Mouse (Mus musculus): ENCODE results near the gene Lmo2.
"Not testable (repeated sequence)": the region's sequence is repeated elsewhere in the genome, so short reads cannot be mapped to it uniquely, and the experiment has no call there.

Gene Lmo2

GRCm38 (mm10) chr2:103983146-103983545 lies 25.4 kb downstream of the Lmo2 start:
- DNase-seq, result no peak

GRCm38 (mm10) chr2:103987595-103987994 lies 29.8 kb downstream of the Lmo2 start:
- not testable (repeated sequence) for DNase-seq

DNA sequence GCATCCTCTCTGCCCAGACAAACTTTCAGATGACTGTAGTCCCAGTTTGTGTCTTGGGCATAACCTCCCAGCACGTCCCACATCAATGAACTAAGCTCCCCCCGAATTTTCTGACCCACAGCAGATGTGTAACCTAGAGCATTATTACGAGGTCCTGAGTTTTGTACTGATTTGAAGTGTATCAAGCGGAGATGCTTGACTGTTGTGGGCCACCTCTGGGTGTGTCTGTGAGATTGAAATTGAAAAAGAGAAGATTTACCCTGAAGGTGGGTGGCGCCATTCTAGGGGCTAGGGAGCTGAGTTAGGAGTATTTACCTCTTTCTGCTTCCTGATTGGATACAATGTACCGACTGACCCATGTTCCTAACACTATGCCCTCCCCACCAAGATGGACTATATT lies 31.9 kb downstream of the Lmo2 start:
- DNase-seq, result no peak

DNA sequence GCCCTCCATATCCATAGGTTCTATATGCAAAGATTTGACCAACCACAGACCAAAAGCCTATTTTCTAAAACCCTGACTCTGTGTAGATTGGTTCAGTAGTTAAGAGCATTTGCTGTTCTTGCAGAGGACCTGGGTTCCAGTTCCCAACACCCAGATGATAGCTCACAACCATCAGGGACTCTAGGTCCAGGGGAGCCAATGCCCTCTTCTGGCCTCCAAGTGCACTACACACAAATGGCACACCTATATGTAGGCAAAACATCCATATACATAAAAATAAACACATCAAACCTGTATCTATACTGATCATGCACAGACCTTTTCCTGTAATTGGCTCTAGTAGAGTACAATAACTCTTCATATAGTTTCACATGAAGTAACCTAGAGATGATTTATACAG lies 33.5 kb downstream of the Lmo2 start:
- no peak for DNase-seq

- DNase-seq, result no peak
Observed at GRCm38 (mm10) chr2:103992162-103992561, 34.4 kb downstream of the Lmo2 start.

DNA sequence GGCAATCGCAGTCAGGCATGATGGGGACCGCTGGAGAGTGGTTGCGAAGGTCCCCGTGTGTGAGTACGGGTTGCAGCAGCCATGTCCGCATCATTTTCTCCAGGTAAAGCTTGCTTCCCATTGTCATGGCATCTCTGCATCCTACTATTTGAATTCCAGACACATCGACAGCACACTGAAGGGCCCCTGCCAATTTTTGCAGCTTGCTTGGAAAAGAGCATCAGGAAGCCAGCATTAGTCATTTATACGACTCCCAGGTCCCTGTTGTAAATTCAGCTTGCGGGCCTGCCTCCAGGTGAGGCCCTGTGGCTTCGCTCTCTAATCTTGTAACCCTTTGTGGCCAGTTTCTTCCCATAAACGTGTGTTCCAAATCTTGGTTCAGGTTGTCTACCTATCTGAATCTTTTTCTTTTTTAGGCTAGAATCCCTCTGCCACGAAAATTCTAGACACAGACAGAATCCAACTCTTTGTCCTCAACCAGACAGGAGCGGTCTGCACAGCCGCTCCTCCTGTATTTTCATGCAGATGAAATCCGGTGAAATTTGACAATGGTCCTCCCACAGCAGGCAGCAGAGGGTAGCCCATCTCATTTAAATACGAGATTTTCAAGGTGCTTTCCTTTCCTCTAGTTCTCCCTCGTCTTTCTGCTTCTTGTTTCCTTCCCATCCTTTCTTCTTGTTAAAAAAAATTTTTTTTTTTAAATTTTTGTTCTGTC lies 35.0 kb downstream of the Lmo2 start:
- no peak for DNase-seq

DNA sequence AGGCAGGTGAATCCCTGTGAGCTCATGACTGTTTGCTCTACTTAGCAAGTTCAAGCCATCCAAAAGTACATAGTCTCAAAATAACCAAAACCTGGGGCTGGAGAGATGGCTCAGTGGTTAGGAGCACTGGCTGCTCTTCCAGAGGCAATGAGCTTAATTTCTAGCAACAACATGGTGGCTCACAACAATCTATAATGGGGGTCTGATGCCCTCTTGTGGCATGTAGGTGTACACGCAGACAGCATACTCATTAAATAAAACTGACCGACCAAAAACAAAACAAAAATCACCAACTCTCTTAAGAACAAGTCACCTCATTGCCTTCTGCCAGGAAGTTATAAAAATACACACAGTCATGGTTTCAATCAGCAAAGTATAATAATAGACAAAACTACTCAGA lies 43.3 kb downstream of the Lmo2 start:
- no peak for DNase-seq

- DNase-seq, result no peak
Observed at GRCm38 (mm10) chr2:104001861-104002260, 44.1 kb downstream of the Lmo2 start.

- peak; percentile 80 for DNase-seq
Observed at GRCm38 (mm10) chr2:104002711-104003413, 45.1 kb downstream of the Lmo2 start.

DNA sequence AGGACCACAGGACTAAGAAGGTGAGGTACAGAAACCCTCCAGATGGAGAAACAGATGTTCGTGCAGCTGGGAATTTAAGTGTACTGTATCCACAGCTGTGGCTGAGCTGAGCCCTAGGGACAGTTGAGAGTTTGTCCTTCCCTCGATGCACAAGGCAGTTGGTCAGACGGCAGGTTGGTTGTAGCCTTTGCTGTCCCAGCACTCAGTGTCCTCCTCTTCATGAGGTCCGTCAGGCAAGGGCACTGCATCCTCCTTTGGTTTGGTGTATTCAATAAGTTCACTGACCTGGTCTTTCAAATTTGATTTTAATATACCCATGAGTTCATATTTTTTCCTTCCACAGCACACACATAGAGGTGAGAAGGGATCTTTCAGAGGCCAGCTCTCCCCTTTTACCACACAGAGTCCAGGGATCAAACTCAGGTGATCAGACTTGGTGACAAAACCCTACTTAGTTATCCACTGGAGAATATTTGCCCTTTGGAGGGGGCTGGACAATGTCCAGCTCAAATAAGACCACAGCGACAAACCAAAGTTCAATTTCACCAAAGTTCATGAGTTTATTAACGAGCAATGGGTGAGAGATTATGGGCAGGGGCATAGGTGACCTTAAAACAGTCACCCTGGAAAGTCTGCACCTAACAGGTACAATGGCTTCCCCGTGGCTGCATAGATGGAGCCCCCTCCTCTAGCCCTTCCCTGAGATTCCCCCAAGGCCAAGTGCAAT lies 50.2 kb downstream of the Lmo2 start:
- DNase-seq, result no peak

DNA sequence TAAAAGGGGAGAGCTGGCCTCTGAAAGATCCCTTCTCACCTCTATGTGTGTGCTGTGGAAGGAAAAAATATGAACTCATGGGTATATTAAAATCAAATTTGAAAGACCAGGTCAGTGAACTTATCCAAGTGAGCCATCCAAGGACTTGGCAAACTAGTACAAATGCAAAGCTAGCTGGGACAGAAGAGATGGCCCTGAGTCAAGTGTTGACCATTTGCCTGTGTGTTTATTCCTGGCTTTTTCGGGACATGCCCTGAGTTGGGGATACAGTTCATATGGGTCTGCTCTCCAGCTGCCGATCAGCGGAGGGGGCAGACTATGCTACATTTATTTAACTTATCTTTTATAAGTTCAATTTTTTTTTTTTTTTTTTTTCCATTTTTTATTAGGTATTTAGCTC lies 51.1 kb downstream of the Lmo2 start:
- DNase-seq, result not testable (repeated sequence)

- DNase-seq, result no peak
Observed at GRCm38 (mm10) chr2:104023096-104023495, 65.3 kb downstream of the Lmo2 start.

DNA sequence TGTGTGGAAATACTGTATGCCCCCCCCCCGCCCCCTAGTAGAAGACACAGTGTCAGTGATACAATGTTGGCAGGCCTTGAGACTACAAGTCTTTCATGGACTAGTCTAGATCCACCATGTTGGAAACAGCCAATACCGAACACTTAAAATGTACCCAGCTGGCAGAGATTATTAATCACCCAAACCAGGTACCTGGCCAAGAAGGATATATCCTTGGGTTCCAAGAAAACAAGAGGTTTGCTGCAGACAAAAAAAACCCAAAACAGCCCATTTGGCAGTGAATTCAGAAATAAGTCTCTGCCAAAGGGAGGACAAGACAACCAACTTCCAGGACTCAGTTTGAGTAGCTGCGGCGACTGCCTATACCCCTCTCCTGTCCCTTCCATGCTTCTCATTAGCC lies 66.9 kb downstream of the Lmo2 start:
- no peak for DNase-seq

DNA sequence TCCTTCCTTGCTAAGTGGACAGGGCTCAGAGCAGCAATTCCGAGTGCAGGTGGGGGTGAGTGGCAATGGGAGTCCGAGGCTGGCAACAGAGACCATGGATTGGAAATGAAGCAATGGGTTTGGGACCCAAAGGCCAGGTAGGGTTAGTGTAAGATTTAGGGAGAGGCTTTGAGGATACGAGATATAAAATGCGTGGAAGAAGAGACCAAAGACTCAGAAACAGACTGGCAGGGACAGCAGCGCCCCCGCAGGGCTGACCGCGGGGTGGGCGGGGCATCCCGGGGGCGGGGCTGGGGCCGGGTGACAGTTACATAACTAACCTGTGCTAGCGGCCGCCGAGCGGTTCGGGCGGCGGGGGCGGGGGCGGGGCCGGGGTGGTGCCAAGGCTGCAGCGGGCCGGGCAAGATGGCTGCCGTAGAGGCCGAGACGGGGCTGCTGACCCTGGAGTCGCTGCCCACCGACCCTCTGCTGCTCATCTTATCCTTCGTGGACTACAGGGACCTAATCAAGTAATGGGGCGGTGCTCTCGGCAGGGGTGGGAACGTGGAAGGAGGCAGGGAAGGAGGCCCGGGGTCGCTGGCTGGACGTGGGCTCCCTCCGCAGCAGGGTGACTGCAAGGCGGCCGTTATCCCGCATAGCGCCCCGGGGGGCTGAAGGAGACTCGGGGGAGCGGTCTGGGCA lies 69.8 kb downstream of the Lmo2 start, which contains the start of gene Fbxo3:
Gene Fbxo3, plus strand, starts transcription at position 264 of the 681 bp plus-strand sequence.
- DNase-seq, result peak; percentile 69

DNA sequence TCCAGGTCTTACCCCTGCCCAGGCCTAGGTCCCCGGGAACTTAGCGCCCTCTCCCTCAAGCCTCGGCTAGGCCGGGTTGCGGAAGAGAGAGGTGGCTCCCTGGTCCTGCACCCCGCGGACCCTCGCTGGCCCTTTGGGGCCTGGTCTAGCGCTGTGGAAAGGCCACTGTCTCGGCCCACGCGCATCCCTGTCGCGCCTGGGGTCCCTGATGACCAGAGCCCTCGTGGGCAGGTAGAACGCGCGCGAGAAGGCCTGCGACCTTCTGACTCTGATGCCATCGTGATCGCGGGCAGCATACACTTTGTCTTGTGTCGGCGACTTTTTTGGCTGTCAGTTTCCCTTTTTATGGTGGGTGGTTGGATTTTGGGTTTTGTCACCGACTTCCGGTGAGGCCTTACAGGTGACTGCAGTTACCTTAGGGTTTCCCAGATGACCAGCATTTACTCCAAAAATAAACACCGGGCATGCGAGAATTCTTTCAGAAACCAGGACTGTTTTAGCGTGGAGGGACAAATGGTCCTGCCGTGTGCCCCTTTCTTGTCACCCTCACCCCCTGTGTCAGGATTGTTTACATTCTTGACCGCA lies 70.4 kb downstream of the Lmo2 start, which contains the start of gene 4931422A03Rik:
Gene 4931422A03Rik, minus strand, starts transcription at position 223 of the 585 bp plus-strand sequence.
- DNase-seq, result peak; percentile 32

DNA sequence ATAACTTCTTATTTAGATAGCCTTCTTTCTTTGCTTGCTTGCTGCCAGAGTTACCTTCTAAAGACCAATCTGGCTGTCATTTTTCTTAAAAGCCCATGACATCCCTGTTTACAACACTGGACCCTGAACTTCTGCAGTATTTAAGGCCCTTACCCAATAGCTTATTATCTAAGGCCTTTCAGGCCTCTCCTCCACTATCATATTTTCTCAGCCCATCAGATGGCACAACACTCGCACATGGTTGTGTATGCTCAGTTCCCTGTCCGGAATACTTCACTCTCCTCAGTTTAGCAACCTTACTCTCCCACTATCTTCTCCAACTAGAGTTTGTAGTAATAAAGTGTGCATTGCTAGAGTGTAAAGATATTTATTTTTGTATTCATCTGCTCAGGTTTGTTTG lies 71.3 kb downstream of the Lmo2 start:
- no peak for DNase-seq

DNA sequence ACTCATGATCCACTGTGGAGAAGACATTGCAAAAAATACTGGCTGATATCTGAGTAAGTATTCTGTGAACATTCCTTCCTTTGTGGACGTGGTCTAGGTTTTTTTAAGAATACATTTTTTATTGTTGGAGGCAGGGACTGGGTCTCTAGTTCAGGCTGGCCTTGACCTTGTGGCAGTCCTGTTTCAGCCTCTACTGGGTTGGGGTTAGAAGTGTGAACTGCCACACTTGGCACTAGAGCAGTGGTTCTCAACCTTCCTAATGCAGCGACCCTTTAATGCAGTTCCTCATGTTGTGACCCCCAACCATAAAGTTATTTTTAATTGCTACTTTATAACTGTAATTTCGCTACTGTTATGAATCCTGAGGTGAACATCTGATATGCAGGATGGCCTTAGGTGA lies 72.6 kb downstream of the Lmo2 start:
- DNase-seq, result no peak
